Mouse (Mus musculus) gastrocnemius, adult 18-20 months (tissue): ENCODE results near the gene Slc45a2. TPM values are rescaled to one million over a fixed set of nuclear protein-coding genes. Genes with fewer than 3 reads are reported as not detected.
"Not testable (repeated sequence)": the region's sequence is repeated elsewhere in the genome, so short reads cannot be mapped to it uniquely, and the experiment has no call there.

Experiments
- DNase-seq: peaks from one replicate; pipeline ENCODE4 v3.0.0; 2021; ENCODE audit warnings: low spot score
- long read RNA-seq, 2 experiments: library from polyadenylated mRNA; stranded (forward); transcript quantifications; one replicate each; pipeline ENCODE4 v2.0.0; 2021
- total RNA-seq, 2 experiments: library from RNA; stranded (reverse); gene quantifications; 2 replicates each; pipeline ENCODE4 v1.2.3; 2021

Gene Slc45a2
- under 1 TPM in 1 of 2 experiments, not detected in 1; 0.11 TPM for total RNA-seq
- long read RNA-seq, experiment 1: 0 reads
- long read RNA-seq, experiment 2: 0 reads

DNA sequence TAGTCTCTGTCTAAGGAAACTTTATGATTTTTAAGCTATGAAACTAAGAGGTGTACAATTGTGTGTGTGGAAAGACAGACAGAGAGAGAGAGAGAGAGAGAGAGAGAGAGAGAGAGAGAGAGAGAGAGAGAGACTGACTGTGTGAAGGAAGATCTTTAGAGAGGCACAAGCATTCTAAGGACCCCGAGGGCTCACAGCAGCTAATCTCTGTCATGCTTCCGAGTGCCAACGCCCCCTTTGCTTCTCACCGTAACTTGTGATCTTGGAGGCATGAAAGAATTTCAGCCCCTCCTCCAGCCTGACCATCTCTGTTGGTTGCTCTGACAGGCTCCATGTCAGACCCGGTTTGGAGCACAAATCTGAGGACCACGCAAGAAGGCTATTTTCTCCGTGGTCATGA is at the start of gene Slc45a2:
Gene Slc45a2, plus strand, starts transcription at position 301 of the 400 bp plus-strand sequence.
- DNase-seq: no peak

DNA sequence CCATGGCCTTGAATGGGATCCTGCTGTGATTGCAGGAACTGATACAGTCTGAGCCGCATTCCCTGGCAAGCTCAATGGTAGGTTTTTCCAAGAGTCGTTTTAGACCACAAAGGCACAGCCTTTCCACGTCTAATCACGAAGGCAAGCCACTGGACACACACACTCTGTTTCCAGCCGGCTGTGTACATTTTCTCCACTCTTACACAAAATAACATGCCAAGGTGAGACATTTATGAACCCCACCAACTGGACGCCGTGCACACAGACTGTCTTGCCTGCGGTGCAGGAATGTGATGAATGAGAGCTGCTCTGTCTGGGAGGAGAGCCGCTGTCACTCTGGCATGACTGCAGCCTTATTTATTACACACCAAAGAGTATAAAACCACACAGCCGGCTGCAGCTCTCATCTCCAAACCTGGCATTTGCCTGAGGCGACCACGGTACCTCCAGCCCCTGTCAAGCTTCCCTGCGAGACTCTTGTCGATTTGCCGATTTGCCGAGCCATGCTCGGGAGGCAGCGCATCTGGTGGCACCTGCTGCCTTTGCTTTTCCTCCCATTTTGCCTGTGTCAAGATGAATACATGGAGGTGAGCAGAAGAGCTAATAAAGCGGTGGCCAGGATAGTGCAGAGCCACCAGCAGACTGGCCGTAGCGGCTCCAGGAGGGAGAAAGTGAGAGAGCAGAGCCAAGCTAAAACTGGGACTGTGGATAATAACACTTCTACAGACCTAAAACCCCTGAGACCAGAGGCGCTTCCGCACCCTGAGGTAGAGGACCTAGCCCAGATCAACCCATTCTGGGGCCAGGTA is 48.4 kb upstream of the Slc45a2 start, which contains the start of gene C1qtnf3:
Gene C1qtnf3, plus strand, starts transcription at position 382 of the 809 bp plus-strand sequence.
- no peak for DNase-seq

DNA sequence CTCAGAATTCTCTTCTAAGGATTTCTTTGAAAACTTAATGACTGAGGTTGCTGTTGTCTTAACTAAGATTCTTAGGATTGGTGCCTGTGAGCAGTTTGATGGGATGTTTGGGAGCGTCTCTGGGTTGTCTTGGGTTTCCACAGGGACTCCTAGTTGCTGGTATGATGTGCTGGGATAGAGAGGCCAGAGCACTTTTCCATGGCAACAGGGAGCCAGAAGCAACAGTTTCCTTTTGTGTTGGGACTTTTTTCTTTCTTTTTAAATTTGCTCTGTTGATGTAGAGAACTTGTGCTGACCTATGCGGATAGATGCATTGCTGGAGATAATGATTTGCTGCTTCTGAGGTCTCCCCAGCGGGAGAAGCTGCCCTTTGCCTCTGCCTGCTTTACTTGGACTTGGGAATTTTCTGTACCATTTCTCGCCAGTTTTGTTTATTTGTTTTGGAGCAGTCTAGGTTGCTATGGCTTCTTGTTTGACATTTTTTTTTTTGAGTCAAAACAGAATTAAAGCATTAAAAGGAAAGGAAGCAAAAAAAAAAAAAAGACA is 47.7 kb upstream of the Slc45a2 start:
- DNase-seq: no peak

DNA sequence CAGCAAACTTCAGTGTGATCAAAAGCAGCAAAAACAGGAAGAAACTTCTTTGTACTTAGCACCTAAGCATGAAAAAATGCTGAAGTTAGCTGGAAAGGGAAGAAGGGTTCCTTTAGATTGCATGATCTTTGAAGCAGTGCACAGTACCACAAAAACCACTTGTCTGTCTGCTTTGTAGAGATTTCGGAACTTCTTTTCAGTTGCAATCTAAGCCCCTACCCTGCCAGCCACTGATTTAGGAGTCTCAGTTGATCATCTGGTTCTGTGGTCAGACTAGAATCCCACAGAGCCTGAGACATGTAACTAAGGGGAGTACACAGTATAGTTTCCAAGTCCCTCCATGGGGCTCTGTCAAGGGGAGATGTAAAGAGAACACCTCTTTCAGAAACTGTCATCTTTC is 47.1 kb upstream of the Slc45a2 start:
- DNase-seq: no peak

DNA sequence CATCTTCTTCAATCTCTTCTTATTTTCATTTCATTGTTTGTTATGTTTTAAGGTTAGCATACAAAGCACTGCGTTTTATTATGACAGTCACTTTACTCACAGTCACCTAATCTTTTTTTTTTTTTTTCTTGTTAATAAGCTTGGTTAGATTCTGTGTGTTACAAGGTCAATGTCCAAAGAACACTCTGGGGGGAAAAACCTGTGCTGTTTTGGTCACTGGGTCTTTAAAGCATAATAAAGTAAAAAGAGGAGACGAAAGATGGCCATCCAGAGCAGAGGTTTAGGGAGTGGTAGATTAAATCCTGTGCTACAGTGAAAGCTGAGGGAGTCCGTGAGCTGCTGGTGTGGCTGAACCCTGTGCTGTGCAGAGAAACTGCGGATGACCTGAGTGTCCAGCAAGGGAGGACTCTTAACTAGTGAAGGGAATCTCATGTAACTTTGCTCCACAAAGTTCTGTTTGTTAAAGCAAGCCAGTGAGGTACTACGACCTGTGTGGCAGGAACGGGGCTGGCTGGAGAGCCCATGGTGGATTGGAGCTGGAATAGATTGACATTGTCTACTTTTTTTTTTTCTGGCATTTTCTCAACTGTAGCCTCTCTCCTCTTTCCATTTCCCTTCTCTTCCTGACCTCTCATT is 46.0 kb upstream of the Slc45a2 start:
- no peak for DNase-seq

DNA sequence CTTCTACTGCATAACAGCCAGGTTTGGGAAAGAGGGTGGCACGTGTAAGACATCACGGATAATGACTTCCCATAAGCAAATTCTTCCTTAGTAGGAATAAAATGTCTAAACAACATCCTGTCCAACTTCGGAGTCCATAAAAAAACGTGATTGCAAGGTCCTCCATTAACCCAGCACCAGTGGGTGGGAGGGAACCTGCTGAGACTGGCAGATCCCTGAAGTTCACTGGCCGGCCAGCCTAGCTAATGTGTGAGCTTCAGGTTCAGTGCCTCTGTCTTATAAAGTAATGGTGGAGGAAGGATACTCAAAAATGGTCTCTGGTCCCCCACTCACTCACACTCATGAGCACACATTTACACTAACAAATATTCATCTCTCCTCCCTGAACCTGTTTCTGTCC is 45.4 kb upstream of the Slc45a2 start:
- no peak for DNase-seq

DNA sequence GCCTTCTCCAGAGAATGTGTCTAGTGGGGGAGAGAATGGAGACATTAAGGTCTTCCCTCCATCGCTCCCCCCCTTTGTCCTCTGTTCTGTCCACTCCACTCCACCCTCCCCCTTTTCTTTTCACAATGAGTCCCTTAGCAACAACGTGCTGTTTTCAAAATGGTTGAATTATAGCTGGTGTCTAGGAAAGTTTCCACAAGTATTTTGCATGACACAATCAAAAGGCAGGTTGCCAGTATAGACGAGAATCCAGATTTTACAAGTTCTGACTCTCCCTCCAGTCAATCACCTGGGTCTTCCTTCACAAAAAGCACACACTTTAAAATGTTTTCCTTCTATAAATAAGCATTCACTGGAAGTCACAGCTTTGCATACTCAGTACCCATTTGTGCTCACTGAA is 43.8 kb upstream of the Slc45a2 start:
- no peak for DNase-seq

DNA sequence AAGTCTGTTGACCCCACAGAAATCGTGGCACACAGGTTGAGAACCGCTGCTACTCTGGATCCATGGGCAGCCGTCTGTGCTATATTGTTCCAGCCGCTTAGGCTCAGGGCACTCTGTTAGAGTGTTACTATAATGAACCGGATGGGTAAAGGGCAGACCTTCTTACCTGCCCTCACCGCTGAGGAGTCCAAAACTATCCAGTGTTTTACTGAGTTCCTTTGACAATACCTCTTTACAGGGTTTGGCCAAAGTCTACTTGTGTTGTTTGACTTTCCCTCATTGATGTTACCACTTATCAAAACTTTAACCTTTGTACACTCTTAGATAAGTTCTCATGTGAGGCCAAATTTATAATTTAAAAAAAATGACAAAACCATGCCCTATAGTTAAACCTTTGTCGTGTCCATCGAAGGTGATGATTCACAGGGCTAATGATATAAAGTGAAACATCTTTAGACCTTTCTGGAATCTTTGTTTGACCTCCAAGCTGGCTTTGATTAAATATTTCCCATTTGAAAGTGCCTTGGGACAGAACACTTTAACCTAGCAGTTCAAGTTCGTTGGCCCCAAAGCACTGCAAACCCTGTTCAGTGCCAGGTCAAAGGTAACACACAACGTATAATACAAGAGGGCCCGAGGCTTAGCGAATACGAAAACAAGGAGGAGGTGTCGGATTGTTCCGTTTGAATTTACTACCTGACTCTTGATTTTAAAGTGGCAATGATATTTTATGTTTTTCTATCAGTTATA is 41.1 kb upstream of the Slc45a2 start:
- no peak for DNase-seq

DNA sequence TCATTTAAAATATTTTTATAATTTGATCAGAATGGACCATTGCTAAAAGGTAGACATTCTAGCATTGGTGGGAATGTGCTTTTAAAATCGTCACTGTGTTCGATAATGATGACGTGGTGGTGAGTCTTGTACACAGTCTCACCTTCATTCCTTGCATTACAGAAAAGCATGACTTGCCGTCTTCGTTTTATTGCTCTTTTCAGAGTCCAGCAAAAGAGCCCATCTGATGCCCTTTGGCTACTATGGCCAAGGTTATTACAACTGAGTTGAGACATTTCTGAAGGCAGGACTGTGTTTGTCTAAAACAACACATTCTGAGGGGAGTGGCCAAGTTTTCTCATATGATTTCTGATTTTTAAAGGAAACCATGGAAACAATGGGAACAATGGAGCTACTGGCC is 40.3 kb upstream of the Slc45a2 start:
- no peak for DNase-seq

DNA sequence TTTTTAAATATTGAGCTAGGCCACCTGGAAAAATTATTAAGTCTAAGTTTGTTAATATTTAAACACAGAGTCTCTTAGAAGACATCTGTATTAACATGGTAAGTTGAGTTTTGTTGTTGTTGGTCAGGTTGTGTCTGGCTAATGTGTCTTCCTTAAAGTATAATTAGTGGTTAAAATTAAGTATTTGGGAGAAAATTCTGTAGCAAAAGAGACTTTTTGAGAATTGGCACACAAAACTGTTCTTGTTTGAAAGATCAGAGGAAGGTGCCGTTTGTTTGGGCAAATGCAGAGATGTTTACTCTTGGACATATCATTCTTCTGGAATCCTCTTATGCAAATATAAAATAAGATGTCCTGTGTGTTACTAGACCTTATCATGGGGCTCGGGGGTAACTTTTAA is 37.9 kb upstream of the Slc45a2 start:
- DNase-seq: no peak

DNA sequence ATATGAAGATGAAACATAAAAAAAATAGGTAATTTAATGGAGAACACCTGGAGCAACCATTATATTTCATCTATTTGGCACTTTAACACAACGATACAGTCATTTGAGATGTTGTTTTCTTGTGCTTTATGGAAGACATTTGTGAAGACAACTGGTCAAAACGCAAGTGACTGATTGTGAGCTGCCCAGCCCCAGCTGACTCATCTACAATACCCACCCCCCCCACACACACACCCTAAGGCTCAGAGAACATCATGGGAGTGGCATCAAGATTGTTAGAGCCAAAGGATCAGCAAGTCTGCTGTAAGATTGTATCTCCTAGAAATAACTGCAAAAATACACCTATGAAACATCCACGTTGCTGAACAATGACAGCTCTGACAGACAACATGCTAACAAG is 31.1 kb upstream of the Slc45a2 start:
- no peak for DNase-seq

DNA sequence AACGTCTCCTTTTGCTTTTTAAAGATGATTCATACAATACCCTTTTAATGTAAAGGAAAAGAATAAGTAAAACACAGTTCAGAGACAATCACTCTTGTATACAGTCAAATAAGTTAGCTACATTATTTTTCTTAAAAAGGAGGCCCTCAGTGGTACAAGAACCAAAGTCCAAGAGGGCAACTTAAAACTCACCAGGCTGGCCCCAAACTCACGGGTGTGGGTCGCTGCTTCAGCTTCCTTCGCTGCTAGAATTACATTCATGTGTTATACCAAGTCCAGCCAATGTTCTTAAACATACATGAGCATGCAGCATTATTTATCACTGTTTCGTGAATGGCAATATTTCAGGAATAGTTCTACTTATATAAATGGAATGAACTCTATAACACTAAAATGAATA is 29.7 kb upstream of the Slc45a2 start:
- DNase-seq: no peak

DNA sequence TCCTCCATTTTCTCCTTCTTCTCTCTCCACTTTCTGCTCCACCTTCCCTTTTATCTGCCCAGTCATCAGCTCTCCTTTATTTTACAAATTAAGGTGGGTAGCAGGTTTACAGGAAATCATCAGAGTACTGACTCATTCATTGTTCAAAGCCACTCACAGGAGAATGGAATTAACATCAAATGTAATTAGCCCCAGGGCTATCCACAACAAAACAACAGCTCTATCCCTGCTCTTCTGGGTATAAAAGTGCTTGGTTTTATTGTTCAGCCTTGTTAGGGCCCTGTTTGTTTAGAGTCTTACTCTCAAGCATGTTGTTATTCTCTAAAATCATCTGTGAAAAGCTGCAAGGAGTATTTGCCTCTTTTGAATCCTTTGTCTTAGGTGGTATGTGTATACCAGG is 23.4 kb upstream of the Slc45a2 start:
- no peak for DNase-seq

DNA sequence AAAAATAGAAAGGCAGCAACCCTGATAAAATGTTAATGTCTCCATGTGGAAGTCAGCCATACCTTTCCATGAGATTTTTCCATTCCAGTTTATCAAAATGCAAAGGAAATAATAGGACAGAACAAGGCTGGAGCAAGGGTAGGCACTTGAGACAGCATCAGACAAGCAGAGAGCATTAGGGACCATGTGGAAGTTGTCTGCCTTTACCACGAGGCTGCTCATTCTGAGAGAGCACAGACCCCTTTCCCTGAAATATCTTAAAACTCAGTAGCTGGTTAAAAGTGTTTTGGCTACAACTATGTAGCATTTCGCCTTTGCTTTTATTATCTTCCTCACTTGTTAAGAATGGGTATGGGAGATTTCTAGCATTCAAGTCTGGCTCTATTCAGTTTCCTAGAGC is 19.8 kb upstream of the Slc45a2 start:
- no peak for DNase-seq

DNA sequence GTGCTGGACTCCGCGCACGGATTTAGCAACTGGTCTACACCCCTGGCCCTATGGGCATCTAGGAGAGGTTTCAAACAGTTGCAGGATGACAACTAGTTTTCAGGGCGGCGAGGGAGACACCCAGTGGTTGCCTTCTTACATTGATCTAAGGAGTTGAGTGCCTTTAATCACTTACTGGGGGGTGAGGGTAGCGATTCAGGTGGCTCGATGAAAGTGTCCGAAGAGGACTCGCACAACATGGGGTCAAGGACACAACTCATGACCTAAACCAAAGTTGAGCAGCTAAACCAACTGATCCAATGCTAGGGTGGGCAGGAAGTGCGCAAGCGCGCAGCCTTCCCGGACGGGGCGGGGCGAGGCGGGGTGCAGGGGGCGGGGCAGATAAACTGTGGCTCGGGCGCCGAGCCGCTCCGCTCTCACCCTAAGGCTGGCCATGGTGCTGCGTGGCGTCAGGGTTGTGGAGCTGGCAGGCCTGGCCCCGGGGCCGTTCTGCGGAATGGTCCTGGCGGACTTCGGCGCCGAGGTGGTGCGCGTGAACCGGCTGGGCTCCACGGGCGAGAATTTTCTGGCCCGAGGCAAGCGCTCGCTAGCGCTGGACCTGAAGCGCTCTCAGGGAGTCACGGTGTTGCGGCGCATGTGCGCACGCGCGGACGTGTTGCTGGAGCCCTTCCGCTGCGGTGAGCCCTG is 19.0 kb upstream of the Slc45a2 start, which contains the start of gene Amacr:
Gene Amacr, plus strand, starts transcription at position 380 of the 687 bp plus-strand sequence.
- peak; percentile 87 for DNase-seq

DNA sequence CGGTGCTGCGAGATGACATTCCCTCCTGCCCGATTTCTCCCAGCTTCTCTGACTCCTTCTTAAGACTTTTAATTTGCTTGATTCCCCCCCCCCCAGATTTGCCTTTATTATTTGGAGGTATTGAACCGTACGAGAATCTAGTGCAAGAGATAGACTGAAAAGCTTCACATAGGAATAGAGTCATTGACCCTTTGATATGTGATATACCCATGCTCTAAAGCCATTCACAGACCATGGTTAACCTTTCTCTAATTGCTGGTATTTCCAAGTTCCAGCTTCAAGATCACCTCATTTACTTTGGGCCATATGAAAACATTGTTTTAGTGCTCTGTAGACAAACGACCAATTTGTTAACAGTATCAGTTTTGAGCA is 18.5 kb upstream of the Slc45a2 start:
- no peak for DNase-seq

DNA sequence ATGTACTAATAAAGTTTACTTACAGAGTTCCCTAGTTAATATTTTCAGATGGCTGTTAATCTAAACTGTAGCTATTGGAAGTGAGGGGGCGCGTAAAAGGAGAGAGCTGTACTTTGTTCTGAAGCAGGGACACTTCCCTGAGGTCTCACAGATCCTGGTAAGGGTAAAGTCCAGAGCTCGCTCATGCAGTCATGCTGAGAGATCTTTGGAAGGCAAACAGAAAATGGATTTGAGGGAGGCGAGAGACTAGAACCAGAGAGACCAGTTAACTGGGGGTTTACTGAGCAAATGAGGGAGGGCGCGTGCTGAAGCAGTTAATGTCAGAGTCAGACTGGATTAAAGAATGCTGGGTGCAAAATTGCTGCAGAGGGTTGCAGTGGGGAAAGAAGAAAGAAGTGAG is 14.8 kb upstream of the Slc45a2 start:
- no peak for DNase-seq

DNA sequence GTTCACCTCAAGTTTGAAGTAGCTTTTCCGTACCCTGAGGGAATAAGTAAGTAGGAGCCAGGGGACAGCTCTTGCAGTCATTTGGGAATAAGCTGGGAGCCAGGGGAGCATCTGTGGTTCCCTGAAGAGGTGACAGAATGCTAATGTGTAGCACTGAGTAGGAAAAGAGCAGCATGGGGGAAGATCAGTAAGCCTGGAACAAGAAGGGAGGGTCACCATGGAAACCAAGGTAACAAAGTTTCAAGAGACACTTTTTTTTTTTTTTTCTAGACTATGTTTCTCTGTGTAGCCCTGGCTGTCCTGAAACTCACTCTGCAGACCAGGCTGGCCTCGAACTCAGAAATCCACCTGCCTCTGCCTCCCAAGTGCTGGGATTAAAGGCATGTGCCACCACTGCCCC is 14.0 kb upstream of the Slc45a2 start:
- not testable (repeated sequence) for DNase-seq

DNA sequence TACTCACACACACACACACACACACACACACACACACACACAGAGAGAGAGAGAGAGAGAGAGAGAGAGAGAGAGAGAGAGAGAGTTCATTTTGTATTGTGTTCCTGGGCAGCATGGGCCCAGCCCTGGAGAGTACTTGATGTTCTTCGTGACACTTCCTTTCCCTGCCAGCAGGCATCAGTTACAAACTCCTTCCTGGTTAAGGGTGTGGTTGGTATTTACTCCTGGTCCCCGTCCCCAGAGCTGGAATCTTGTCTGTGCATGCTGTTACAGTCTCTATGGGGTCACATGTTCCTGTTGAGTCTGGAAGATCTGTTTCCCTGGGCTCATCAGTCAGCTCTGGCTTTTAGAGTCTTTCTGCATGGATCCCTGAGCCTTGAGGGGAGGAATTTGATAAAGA is 10.1 kb upstream of the Slc45a2 start:
- DNase-seq: peak; percentile 22

DNA sequence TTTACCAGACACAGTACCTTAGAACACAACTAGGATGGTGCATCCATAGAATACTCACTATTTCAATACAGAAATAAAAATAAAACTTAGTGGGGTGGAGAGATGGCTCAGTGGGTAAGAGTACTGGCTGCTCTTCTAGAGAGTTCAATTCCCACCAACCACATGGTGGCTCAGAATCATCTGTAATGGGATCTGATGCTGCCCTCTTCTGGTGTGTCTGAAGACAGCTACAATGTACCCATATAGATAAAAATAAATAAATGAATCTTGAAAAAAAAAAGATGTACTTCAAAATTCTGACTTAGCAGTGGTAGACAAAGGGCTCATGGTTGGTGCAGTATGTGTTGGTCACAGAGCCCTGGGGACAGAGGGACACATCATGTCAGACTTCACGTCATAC is 9.0 kb upstream of the Slc45a2 start:
- DNase-seq: no peak

DNA sequence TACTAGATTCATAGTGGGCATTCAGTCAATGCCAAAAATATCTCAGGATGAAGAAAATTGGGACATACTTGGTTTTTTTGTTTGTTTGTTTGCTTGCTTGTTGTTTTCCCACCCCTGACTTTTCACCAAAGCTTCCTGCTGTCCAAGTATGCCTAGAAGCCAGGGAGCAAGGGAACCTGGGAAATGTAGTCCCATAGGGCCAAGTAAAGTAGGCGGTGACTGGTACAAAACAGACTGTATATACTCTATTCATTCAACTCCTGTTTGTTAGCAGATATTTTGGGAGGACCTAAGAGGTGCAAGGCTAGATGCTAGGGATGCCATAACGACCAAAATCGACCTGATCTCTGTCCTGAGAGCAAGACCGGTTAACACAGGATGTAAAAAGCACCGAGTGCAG is 689 bp upstream of the Slc45a2 start:
- DNase-seq: no peak
